Mouse (Mus musculus): ENCODE results near the gene Fsd1. TPM values are rescaled to one million over a fixed set of nuclear protein-coding genes. Genes with fewer than 3 reads are reported as not detected.
"Not testable (repeated sequence)": the region's sequence is repeated elsewhere in the genome, so short reads cannot be mapped to it uniquely, and the experiment has no call there.

The Fsd1 gene
- total and polyA plus RNA-seq, 3 experiments, result not detected

- H3K27ac ChIP-seq (ENCODE audit: control insufficient read depth, low read depth, low read length), result peak overlapping the region; percentile 63
- peak; percentile 68; the same call in 1 of the 2 replicates for TF ChIP-seq POLR2AphosphoS2 (IDR thresholded peaks at IDR 0.05; ENCODE audit: low read length)
- peak; percentile 59; the same call in 1 of the 2 replicates for TF ChIP-seq HCFC1 (IDR thresholded peaks at IDR 0.05; ENCODE audit: low read depth, low read length)
- TF ChIP-seq TBP (IDR thresholded peaks at IDR 0.05; ENCODE audit: low read depth, low read length), result peak; percentile 61
- TF ChIP-seq POLR2A (IDR thresholded peaks at IDR 0.05; ENCODE audit: control insufficient read depth in 1 of 2, insufficient read depth in 1 of 2, low read depth in 1 of 2, low read length in 2 of 2, poor library complexity in 1 of 2), result peak; percentile 57 to 74; a peak in 3 of 4 replicates
- TF ChIP-seq NELFE (IDR thresholded peaks at IDR 0.05; ENCODE audit: low read depth, low read length), result peak; percentile 67
- peak; percentile 67; the same call in 1 of the 2 replicates for TF ChIP-seq ZMIZ1 (IDR thresholded peaks at IDR 0.05; ENCODE audit: low read depth, low read length)
- peak; percentile 28 for TF ChIP-seq SIN3A (IDR thresholded peaks at IDR 0.05; ENCODE audit: low read length)
- TF ChIP-seq MXI1 (IDR thresholded peaks at IDR 0.05; ENCODE audit: low read depth, low read length), result peak; percentile 52; the same call in 1 of the 2 replicates
- peak; percentile 71 for TF ChIP-seq NRF1 (IDR thresholded peaks at IDR 0.05; ENCODE audit: insufficient read depth, low read depth, low read length, poor library complexity, severe bottlenecking)
- TF ChIP-seq ELF1 (IDR thresholded peaks at IDR 0.05; ENCODE audit: low read depth, low read length), result 0 out of 2 replicates have a peak, but pooled peaks have one; percentile 10
- not testable (repeated sequence) for H3K4me1 ChIP-seq (ENCODE audit: control insufficient read depth in 1 of 2, insufficient read depth in 2 of 2, low read length in 2 of 2); H3K27me3 ChIP-seq (ENCODE audit: control insufficient read depth in 1 of 2, insufficient read depth in 2 of 2, low read length in 2 of 2); H3K9me3 ChIP-seq (replicated peaks; ENCODE audit: insufficient read depth, low read length); H3K79me2 ChIP-seq (ENCODE audit: control insufficient read depth, insufficient read depth, low read length, poor library complexity); H3K36me3 ChIP-seq (ENCODE audit: control insufficient read depth in 1 of 2, insufficient read depth in 2 of 2, low read length in 2 of 2)
- peak; percentile 89 for DNase-seq (ENCODE audit: low read depth, low spot score)
- peak overlapping the region; percentile 75 to 92 for H3K4me3 ChIP-seq (ENCODE audit: control insufficient read depth in 1 of 2, insufficient read depth in 1 of 2, low read depth in 2 of 2, low read length in 2 of 2)
- H3K9ac ChIP-seq (ENCODE audit: control insufficient read depth, low read depth, low read length, poor library complexity, severe bottlenecking), result peak overlapping the region; percentile 74
Measured at GRCm38 (mm10) chr17:55944866-55945682, 41.2 kb upstream of the Fsd1 start.

GRCm38 (mm10) chr17:55945696-55946095 is 40.6 kb upstream of the Fsd1 start:
- H3K9me3 ChIP-seq (replicated peaks; ENCODE audit: insufficient read depth, low read length), result no peaks in the 10 kb centered on the region
- H3K27ac ChIP-seq (ENCODE audit: control insufficient read depth, low read depth, low read length), result peak overlapping the region; percentile 63
- peak overlapping the region; percentile 75 to 92 for H3K4me3 ChIP-seq (ENCODE audit: control insufficient read depth in 1 of 2, insufficient read depth in 1 of 2, low read depth in 2 of 2, low read length in 2 of 2)
- no peak for TF ChIP-seq MYC (IDR thresholded peaks at IDR 0.05; ENCODE audit: low read depth, low read length)
- no peak for TF ChIP-seq KAT2A (conservative IDR thresholded peaks at IDR 0.05; ENCODE audit: low read depth, low read length)
- TF ChIP-seq SIN3A (IDR thresholded peaks at IDR 0.05; ENCODE audit: low read length), result no peak
- TF ChIP-seq CHD1 (IDR thresholded peaks at IDR 0.05; ENCODE audit: low read depth, low read length), result no peak
- no peak for TF ChIP-seq MYB (IDR thresholded peaks at IDR 0.05; ENCODE audit: low read depth, low read length)
- TF ChIP-seq TAL1 (IDR thresholded peaks at IDR 0.05; ENCODE audit: low read length), result no peak
- TF ChIP-seq SMC3 (IDR thresholded peaks at IDR 0.05; ENCODE audit: low read depth, low read length), result no peak
- no peak for TF ChIP-seq ZMIZ1 (IDR thresholded peaks at IDR 0.05; ENCODE audit: low read depth, low read length)
- TF ChIP-seq ETS1 (IDR thresholded peaks at IDR 0.05; ENCODE audit: low read depth, low read length), result no peak
- TF ChIP-seq CHD2 (IDR thresholded peaks at IDR 0.05; ENCODE audit: low read length), result no peak
- TF ChIP-seq POLR2AphosphoS2 (IDR thresholded peaks at IDR 0.05; ENCODE audit: low read length), result no peak
- H3K4me1 ChIP-seq (ENCODE audit: control insufficient read depth in 1 of 2, insufficient read depth in 2 of 2, low read length in 2 of 2), result peaks cover 0 to 8% of the 10 kb centered on the region in 2 experiments; a peak in 2 of 4 replicates
- H3K27me3 ChIP-seq (ENCODE audit: control insufficient read depth in 1 of 2, insufficient read depth in 2 of 2, low read length in 2 of 2), result no peaks in the 10 kb centered on the region; a peak in 2 of 4 replicates
- DNase-seq (ENCODE audit: low read depth, low spot score), result no peak
- H3K36me3 ChIP-seq (ENCODE audit: control insufficient read depth in 1 of 2, insufficient read depth in 2 of 2, low read length in 2 of 2), result peaks cover 0 to 7% of the 10 kb centered on the region in 2 experiments; a peak in 2 of 4 replicates
- H3K79me2 ChIP-seq (ENCODE audit: control insufficient read depth, insufficient read depth, low read length, poor library complexity), result no peaks in the 10 kb centered on the region; the same call in 1 of the 2 replicates
- peak overlapping the region; percentile 74 for H3K9ac ChIP-seq (ENCODE audit: control insufficient read depth, low read depth, low read length, poor library complexity, severe bottlenecking)
